Mouse (Mus musculus) c-Kit-positive CD71-positive TER-119-positive erythroid progenitor cells, embryonic 14.5 days (primary cell): ENCODE results near the gene Sult1c1.
"Not testable (repeated sequence)": the region's sequence is repeated elsewhere in the genome, so short reads cannot be mapped to it uniquely, and the experiment has no call there.

Experiments
- DNase-seq: peaks from one replicate; pipeline ENCODE4 v3.0.0-alpha.2; 2013; ENCODE audit warnings: low spot score

The Sult1c1 gene

DNA sequence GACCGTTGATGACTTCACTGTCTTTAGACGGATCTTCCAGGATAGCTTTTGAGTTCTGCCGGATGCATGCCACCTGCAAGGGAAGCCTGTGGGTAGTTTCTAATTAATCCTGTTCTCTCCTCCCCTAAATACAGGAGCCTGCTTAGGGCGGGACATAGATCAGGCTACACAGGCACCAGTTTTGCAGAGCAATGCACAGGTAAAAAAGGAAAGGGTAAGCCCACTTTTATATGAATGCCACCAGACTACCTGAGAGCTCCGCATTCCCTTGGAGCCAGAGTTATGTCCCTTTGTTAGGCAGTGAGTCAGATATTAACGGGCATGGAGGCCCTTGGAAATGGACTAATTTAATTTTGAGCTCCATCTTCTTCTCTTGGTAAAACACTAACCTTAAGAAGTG lies at the start of gene Sult1c1:
Gene Sult1c1, minus strand, starts transcription at position 101 of the 400 bp plus-strand sequence.
- no peak for DNase-seq

DNA sequence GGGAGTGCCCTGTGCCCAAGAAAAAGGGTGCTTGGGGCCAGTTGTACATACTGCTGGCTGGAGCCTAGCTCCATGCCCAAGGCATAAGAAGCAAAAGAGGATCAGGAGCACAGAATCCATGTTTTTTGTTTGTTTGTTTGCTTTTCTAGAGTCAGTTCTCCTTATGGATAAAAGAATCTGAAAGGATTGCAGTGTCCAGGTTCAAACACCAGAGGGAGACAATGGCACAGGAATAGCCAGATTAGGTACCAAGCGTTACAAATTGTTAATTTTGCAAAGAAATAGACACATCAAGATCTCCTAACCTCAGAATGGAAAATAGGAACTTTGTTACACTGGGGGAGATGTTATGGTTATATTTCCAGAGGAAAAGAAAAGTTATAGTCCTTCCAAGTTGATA lies 23.7 kb upstream of the Sult1c1 start:
- peak; percentile 3 for DNase-seq

DNA sequence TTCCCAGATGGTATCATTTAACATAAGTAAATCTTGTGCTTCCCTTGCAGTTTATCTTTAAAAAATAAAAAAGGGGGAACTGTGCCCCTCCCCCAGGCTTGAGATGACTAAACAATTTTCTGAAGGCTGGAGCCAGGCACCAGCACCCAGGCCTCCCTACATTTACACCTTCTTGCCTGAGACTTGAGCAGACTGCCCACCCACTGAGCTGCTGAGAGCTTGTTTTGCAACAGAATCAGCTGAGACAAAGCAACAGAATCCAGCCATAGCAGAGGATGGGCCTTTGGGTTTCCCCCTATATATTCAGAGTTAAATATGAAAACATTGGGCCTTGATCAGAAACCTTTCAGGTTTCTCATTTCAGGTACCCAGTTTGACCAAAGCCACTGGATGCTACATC lies 20.7 kb upstream of the Sult1c1 start:
- no peak for DNase-seq

DNA sequence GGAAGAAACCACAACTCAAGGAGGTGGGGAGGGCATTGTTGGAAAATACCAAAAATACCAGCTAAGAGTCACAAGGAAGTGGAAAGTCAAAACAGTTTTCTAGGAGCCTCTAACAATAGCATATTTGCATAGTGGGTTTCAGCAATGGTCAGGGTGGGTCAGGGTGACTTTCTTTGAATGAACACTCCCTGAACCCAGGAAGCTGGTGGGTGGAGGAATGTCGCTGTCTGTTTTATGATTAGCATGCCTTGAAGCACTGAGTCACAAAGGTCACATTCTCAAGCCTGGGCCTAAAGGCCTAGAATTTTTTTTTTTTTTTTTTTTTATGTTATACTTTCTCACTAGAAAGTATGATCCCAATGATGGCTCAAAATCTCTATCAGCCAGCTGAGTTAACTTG lies 20.1 kb upstream of the Sult1c1 start:
- not testable (repeated sequence) for DNase-seq

DNA sequence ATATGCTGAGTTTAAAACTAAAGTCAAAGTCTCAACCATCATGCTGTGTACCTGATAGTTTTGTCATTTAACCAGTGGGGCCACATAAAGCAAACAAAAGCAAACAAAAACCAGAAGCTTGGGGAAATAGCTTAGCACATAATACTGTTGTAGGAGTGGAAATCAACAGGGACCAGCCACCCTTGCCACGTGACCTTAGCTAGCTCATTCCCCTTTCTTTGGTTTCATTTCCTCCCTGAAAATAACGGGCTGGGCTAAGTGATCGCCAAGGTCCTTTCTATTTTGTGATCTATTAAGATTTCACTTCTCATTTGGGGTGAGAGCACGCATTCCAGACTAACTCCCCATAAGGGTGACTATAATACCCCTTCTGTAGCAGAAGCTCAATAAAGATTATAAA lies 13.0 kb upstream of the Sult1c1 start:
- no peak for DNase-seq

DNA sequence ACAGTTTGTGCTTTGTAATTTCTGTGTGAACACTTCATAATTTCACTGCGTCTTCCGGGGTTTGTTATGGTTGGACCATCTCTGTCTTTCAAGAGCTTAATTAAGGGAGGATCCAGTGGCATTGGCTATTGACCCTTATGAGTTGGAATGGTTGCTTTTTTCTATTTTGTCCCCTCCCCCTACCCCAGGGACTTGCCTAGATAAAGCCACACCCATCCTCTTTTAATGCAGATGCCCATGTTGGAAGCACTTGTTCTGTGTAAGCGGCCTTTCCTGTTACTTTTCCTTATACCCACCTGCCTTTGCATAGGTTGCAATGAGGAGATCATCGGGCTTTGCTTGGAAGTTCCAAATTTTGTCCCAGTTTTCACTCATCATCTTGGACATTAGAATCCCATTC lies 16.9 kb downstream of the Sult1c1 start:
- no peak for DNase-seq

DNA sequence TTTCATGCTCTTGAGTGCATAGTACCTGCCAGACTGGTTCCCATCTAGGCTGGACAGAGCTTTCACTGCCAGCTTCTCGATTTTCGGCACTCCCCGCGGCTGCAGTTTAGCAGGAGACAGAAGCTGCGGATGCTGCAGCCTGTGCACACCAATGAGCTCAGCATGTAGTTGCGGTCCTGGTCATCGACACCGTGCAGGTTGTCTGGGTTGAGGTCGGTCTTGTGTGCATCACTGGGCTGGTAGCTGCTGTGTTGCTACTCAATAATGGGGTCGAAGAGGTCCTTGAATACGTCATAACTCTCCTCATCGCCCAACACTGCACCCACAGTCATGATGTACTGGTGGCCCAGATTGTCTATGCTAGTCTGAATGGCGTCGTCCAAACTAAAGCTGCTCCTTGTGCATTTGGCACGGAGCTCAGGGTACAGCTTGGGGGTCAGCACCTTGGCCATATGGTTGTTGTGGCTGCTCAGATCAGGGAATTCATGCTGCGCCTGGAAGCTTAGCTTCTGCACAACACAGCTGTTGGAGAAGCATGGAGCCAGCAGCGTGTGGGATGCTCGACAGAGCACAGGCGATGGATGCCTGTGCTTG lies 48.8 kb downstream of the Sult1c1 start:
- DNase-seq: no peak

DNA sequence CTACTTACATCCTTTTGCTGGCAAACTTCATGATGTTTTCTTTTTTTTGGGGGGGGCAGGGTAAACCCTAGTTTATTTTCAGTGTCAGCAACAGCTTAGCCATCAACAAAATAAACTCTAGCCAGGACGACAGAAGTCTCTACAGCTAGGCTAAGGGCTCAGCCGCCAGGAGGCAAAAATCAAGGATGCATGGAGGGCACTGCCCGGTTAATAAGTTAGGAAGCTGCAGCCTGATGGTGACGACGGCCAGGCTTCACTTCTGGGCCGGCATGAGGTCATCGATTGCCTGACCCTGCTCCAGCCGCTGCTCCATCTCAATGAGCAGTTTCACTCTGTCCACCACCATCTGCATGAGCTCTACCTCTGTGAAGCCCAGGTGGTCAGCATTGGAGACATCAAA lies 49.7 kb downstream of the Sult1c1 start:
- DNase-seq: no peak
